In genomic region chr15:96749101-96749500, GRCm38 (mm10) we compare ENCODE assay signal across 14 mouse cellular contexts. TPM values are rescaled to one million over a fixed set of nuclear protein-coding genes. Genes with fewer than 3 reads are reported as not detected.
A peak's percentile ranks its signal among the peaks of the same experiment; 100 is the strongest.
DNase-seq lines count a peak whose midpoint lies in the region; ATAC-seq and TF ChIP-seq lines count a peak whose summit lies in the region.
"Had no signal": no experiment of that assay in that cellular context is flagged by ENCODE, and none has a peak within 500 bp of the region (broad histone marks: within the 10 kb centered on the region; RNA-seq: fewer than 3 reads in every experiment).

No protein-coding gene starts in this region.

- H3K4me2 ChIP-seq in heart, embryonic 14.5 days (ENCODE audit: low read length): peak overlapping the region; percentile 54
- H3K4me2 ChIP-seq: embryonic facial prominence, embryonic 12.5 days; neural tube, embryonic 12.5 days had no signal

- peak; percentile 39; the same call in 1 of the 2 replicates for TF ChIP-seq EP300 in heart, adult 2 months (IDR thresholded peaks at IDR 0.05; ENCODE audit: insufficient read depth, low read depth, low read length)

- peak; percentile 74 for ATAC-seq in heart, embryonic 14.5 days (ENCODE audit: insufficient number of reproducible peaks, insufficient read depth, low FRiP score, low read depth)

- WGBS in heart, adult 2 months: 33% methylated on average over 10 of the region's 10 CpGs
- WGBS in heart, embryonic 14.5 days: 18% methylated on average over 10 of the region's 10 CpGs

- H3K9ac ChIP-seq in heart, adult 2 months (ENCODE audit: low read depth, low read length): peak overlapping the region; percentile 69
- peak overlapping the region; percentile 75 for H3K9ac ChIP-seq in heart, embryonic 14.5 days (ENCODE audit: low read length)
- H3K9ac ChIP-seq: embryonic facial prominence, embryonic 12.5 days; neural tube, embryonic 12.5 days had no signal

- intact Hi-C loops in left cerebral cortex, postnatal 14 days (cut with DNase I): no loop called here
- intact Hi-C loops in left cerebral cortex, adult 2 months (cut with DNase I): no loop called here
- intact Hi-C loops in heart, adult 2 months (cut with DNase I): loop anchor here (5.0 kb wide), 1 partner anchor 37 kb away; no protein-coding TSS in a partner anchor

- no peaks in the 10 kb centered on the region for H3K79me2 ChIP-seq in heart, adult 2 months (replicated peaks; ENCODE audit: control insufficient read depth, insufficient read depth, low read length)

- H3K27me3 ChIP-seq in heart, adult 2 months (ENCODE audit: control insufficient read depth, insufficient read depth, low read length): no peaks in the 10 kb centered on the region
- H3K27me3 ChIP-seq in heart, embryonic 14.5 days (ENCODE audit: control insufficient read depth, insufficient read depth, low read length): no peaks in the 10 kb centered on the region
- H3K27me3 ChIP-seq: embryonic facial prominence, embryonic 12.5 days; neural tube, embryonic 12.5 days had no signal

- H3K36me3 ChIP-seq in heart, adult 2 months (ENCODE audit: control insufficient read depth, insufficient read depth, low read length): no peaks in the 10 kb centered on the region
- no peaks in the 10 kb centered on the region for H3K36me3 ChIP-seq in heart, embryonic 14.5 days (ENCODE audit: control insufficient read depth, insufficient read depth, low read length)
- H3K36me3 ChIP-seq: embryonic facial prominence, embryonic 12.5 days; neural tube, embryonic 12.5 days had no signal

- peak; percentile 14 to 49 for DNase-seq in left cerebral cortex, postnatal 14 days (ENCODE audit: low spot score in 2 of 2)
- DNase-seq in left cerebral cortex, adult 2 months (ENCODE audit: extremely low spot score in 1 of 2, low spot score in 2 of 2): no peak
- peak in 1 of 2 experiments; percentile 66 for DNase-seq in heart, adult 2 months
- DNase-seq in layer of hippocampus, postnatal 36 days: peak; percentile 19 to 21
- DNase-seq in Muller cell, postnatal 12 days (ENCODE audit: inconsistent ontology term): no peak
- no peak for DNase-seq in urinary bladder, postnatal 14 days (ENCODE audit: low spot score)
- DNase-seq: cerebellum, adult 11 months; gastrocnemius, postnatal 25 days; kidney, adult 11 months; left cerebral cortex, postnatal 4 days; lung, postnatal 14 days had no signal

- H3K27ac ChIP-seq in left cerebral cortex, adult 2 months: no peak overlapping the region
- peak overlapping the region; percentile 95 for H3K27ac ChIP-seq in heart, adult 2 months
- peak overlapping the region; percentile 96 to 100 for H3K27ac ChIP-seq in heart, embryonic 14.5 days (replicated peaks in 1 of 2; ENCODE audit: control insufficient read depth in 1 of 2, insufficient read depth in 1 of 2, low read depth in 2 of 2, low read length in 2 of 2)
- H3K27ac ChIP-seq: embryonic facial prominence, embryonic 12.5 days; neural tube, embryonic 12.5 days had no signal

- no peak for TF ChIP-seq CTCF in left cerebral cortex, adult 2 months (IDR thresholded peaks at IDR 0.05)
- TF ChIP-seq CTCF in heart, adult 2 months (IDR thresholded peaks at IDR 0.05): no peak

- H3K4me3 ChIP-seq in left cerebral cortex, adult 2 months: no peak overlapping the region
- peak overlapping the region; percentile 12; the same call in 1 of the 2 replicates for H3K4me3 ChIP-seq in heart, adult 2 months
- H3K4me3 ChIP-seq in heart, embryonic 14.5 days (ENCODE audit: control insufficient read depth in 1 of 2, insufficient read depth in 1 of 2, low read depth in 1 of 2, low read length in 2 of 2): 0 out of 4 replicates have a peak overlapping the region, but pooled peaks of 1 of the 2 experiments have one; percentile 0
- H3K4me3 ChIP-seq: embryonic facial prominence, embryonic 12.5 days; neural tube, embryonic 12.5 days had no signal

- TF ChIP-seq POLR2A in heart, adult 2 months (IDR thresholded peaks at IDR 0.05; ENCODE audit: insufficient read depth, low read depth, low read length): no peak

- no peaks in the 10 kb centered on the region for H3K9me3 ChIP-seq in heart, embryonic 14.5 days (ENCODE audit: control insufficient read depth, low read length)
- H3K9me3 ChIP-seq: embryonic facial prominence, embryonic 12.5 days; neural tube, embryonic 12.5 days had no signal

- peaks cover 9% of the 10 kb centered on the region for H3K4me1 ChIP-seq in heart, adult 2 months (ENCODE audit: control insufficient read depth, insufficient read depth, low read length)
- peaks cover 24 to 51% of the 10 kb centered on the region in 2 experiments for H3K4me1 ChIP-seq in heart, embryonic 14.5 days (ENCODE audit: control insufficient read depth in 2 of 2, insufficient read depth in 2 of 2, low read length in 2 of 2)
- H3K4me1 ChIP-seq: embryonic facial prominence, embryonic 12.5 days; neural tube, embryonic 12.5 days had no signal

RNA-seq across cellular contexts. Expression of gene Slc38a2, which starts 49.6 kb away (rescaled TPM):
- total RNA-seq in left cerebral cortex, postnatal 14 days (2021): 10 to 100 TPM; 60.6 to 69.2 TPM
- total RNA-seq in left cerebral cortex, adult 2 months (2021): 100 to 1,000 TPM in 1 of 2 experiments, 10 to 100 TPM in 1; 96.9 to 108 TPM
- 100 to 1,000 TPM; 149 to 209 TPM for total RNA-seq in heart, adult 2 months (2021)
- 59.3 and 109 TPM in 2 replicates for polyA plus RNA-seq in heart, adult 2 months (2012; rRNA removed)
- polyA plus RNA-seq in heart, embryonic 14.5 days (2014; fragmentation: Nextera tagmentation; extraction: Ambion mirVana): 191 TPM in 2 replicates
- total RNA-seq in layer of hippocampus, postnatal 36 days (2021): 10 to 100 TPM; 80.4 to 90.3 TPM

Comparison
In these comparisons a context has a peak if more than half of its experiments do, and no peak if none do; other contexts are left out.
1. DNase-seq: peak in left cerebral cortex, postnatal 14 days (2 of 2) and layer of hippocampus, postnatal 36 days (2 of 2); none in left cerebral cortex, adult 2 months (0 of 2), Muller cell, postnatal 12 days (single experiment) and urinary bladder, postnatal 14 days (single experiment).